Mouse (Mus musculus) granulocyte monocyte progenitor cell, adult 5-6 weeks (primary cell): ENCODE results near the gene Ifna12. TPM values are rescaled to one million over a fixed set of nuclear protein-coding genes. Genes with fewer than 3 reads are reported as not detected.
A peak's percentile ranks its signal among the peaks of the same experiment; 100 is the strongest.
"Not testable (repeated sequence)": the region's sequence is repeated elsewhere in the genome, so short reads cannot be mapped to it uniquely, and the experiment has no call there.

ENCODE experiments used
- ATAC-seq: replicated peaks from 2 replicates; pipeline ENCODE4 v1.8.0; 2016; ENCODE audit warnings: mild to moderate bottlenecking, moderate TSS enrichment, inconsistent platforms; ENCODE audit not compliant: poor library complexity, severe bottlenecking
- total RNA-seq, 2 experiments: library from RNA; stranded (forward) in 1 of 2; stranded (reverse) in 1 of 2; fragments of 200-712, 200-1000 nt in 1 of 2; fragments of >200 nt in 1 of 2; fragmentation: Nextera tagmentation in 1 of 2; gene quantifications; 2 replicates each; pipeline ENCODE4 v1.2.3; 2014 to 2017

Gene Ifna12
- total RNA-seq (2014; fragmentation: Nextera tagmentation) (not detected in 2 replicates), total RNA-seq (2017) (not detected in 2 replicates)

DNA sequence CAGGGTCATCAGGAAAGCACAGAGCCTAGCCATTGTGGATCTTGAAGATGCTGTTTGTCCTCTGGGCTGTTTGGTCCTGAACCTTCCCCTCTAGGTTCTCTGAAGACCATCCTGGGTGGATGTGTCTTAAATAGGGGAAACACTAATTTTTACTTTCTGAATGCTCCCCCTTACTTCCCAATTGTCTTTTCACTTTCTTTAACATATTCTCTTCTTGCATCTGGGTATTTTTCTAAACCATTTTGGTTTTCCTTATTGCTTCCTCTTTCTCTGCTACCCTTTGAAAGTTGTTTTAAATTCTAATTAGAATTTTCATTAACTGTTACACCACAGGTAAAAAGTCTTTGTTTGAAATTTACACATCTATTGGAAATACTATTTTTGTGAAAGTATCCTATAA lies at the start of gene Ifna12:
TSS of gene Ifna12 (minus strand) at position 101 of the 400 bp plus-strand sequence.
- ATAC-seq, result no peak

DNA sequence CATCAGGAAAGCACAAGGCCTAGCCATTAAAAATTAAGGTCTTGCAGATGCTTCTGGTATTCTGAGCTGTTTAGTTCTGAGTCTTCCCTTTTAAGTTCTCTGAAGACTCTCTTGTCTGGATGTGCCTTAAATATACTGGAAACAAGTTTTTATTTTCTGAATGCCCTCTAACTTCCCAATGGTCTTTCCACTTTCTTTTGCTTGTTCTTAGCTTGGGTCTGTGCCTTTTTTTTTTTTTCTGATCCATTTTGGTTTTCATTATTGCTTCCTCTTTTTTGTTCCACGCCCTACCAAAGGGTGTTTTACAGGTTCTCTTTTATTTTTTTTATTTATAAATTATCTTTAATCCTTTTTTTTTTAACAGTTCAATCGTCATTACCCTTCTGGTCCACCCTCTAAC lies 41.2 kb upstream of the Ifna12 start, which contains the start of gene Ifna13:
TSS of gene Ifna13 (minus strand) at position 101 of the 400 bp plus-strand sequence.
- ATAC-seq, result no peak

DNA sequence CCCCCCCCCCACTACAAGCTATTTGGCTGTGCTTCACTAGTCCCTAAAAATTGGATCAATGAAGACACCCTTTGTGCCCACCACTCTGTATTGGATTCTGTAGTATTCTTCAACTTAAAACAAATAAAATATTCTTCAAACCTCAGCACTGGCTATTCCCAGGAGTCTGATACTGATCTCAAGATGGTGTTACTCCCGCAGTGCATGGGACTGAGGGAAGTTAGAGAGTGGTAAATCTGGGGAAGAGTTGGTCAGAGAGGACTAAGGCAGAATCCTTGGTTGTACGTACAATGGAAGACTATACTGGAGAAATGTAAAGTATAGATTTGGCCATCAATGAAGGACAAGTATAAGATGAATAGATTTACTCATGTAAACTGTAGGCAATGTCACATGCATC lies 39.4 kb upstream of the Ifna12 start:
- no peak for ATAC-seq

DNA sequence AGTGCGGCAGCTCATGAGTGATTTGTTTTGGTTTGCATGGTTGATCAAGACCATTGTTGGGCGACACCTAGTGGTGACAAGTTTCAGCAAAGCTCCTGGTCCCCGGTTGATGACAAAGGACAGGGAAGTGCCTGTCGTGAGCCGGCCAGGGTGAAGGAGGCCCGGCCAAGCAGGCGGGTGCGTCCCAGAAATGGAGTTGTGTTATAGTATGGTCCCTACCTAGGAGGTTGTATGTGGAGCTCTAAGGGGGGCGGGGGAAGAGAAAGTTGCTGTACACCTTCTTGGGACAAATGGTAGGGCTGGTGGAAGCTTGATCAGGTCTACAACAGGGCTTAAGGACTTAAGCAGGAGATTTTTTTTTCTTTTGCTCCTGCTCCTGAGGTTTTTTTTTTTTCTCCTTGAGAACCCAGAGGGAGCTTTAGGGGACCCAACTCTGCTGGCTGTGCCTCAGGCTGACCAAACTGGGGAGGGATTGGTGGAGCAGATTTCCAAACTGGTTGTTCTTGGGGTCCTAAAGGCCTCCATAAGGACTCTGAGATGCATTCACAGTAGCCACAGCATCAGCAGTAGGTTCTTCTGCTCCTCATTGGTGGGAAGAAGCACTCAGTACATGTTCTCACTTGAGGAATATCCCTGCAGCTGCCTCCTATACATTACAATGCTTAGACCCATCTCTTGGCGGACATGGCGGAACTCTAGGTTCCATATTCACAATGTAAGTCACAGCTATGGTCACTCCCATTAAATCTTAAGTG lies 38.1 kb upstream of the Ifna12 start:
- ATAC-seq, result peak; percentile 93

DNA sequence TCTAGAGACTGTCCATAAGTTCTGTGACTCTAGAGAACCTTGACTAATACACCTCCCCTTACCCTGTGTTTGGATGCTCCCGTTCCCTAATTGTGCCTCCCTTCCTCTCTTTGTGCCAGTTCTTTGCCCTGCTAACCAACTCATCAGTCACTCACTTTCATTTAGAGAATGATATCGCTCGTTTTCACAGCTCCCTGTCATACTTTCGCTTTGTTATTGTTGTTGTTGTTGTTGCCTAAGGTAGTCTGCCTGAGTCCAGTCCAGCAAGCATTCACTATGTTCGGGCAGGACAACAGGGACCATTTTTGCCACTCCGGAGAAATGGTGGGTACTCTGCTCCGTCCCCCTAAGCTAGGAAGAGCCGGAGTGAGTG lies 37.5 kb upstream of the Ifna12 start:
- no peak for ATAC-seq

DNA sequence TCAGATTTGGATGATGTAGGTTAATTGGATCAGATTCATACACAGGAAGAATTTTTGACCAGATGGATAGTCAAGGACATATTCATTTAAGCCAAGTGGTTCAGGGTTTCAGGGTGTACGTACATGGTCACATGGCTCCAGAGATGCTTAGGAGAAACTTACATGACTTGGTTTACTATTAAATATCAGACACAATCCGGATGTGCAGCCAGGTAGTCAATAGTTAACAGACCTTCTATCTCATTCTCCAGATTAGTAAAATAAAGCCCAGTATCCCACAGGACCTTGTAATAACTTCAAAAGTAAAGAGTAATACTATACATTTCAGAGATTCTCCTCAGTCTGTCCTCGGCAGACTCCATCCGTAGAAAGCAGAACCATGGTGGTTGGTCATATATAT lies 31.1 kb upstream of the Ifna12 start, which contains the start of gene C87499:
TSS of gene C87499 (minus strand) at position 101 of the 400 bp plus-strand sequence.
- no peak for ATAC-seq

DNA sequence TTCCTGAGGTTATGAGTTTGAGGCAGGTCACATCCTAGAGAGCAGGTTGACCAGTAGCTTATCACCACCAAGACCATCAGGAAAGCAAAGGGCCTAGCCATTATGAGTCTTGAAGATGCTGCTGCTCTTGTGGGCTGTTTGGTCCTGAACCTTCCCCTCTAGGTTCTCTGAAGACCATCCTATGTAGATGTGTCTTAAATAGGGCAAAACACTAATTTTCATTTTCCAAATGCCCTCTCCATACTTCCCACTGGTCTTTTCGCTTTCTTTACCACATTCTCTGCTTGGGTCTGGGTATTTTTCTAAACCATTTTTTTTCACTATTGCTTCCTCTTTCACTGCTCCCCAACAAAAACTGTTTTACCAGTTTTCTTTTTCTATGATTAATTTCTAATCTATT lies 10.9 kb downstream of the Ifna12 start, which contains the start of gene Ifna9:
TSS of gene Ifna9 (minus strand) at position 101 of the 400 bp plus-strand sequence.
- ATAC-seq, result no peak

DNA sequence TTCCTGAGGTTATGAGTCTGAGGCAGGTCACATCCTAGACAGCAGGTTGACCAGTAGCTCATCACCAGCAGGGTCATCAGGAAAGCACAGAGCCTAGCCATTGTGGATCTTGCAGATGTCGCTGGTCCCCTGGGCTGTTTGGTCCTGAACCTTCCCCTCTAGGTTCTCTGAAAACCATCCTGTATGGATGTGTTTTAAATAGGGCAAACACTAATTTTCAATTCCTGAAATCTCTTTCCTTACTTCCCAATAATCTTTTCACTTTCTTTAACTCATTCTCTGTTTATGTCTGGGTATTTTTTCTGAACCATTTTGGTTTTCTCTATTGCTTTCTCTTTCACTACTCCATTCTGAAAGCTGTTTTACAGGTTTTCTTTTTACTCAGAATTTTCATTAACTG lies 31.5 kb downstream of the Ifna12 start, which contains the start of gene Ifna14:
TSS of gene Ifna14 (minus strand) at position 101 of the 400 bp plus-strand sequence.
- ATAC-seq, result 0 out of 2 replicates have a peak, but pooled peaks have one; percentile 17

DNA sequence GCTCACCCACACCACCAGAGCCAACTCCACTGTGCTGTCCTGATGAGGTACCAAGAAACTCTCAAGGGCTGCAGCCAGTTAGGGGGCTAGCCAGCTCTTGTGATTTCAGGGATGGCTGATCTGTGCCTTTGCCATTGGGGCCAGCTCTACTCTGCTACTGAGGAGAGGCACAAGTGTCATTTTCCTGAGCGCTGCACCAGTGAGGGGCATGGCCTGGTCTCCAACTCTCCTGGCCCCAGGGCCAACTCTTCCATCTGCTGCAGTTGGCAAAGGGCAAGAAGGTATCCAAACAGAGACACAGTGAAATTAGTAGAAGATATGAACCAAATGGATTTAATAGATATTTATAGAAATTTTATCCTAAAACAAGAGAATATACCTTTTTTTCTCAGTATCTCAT lies 41.4 kb downstream of the Ifna12 start:
- ATAC-seq, result no peak

DNA sequence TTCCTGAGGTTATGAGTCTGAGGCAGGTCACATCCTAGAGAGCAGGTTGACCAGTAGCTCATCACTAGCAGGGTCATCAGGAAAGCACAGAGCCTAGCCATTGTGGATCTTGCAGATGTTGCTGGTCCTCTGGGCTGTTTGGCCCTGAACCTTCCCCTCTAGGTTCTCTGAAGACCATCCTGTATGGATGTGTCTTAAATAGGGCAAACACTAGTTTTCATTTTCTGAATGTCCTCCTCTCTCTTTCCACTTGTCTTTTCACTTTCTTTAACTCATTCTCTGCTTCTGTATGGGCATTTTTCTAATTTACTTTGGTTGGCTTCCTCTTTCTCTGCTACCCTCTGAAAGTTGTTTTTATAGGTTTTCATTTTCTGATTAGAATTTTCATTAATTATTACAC lies 45.0 kb downstream of the Ifna12 start, which contains the start of gene Ifna15:
TSS of gene Ifna15 (minus strand) at position 101 of the 400 bp plus-strand sequence.
- not testable (repeated sequence) for ATAC-seq

Other genes starting within 250 kb of the Ifna12 start
Only the 30 nearest of the 32 such genes appear.
- gene Hacd4, start 164.4 kb downstream of the Ifna12 start, total RNA-seq (2014; fragmentation: Nextera tagmentation), result 1.8 and 4.9 TPM in 2 replicates
- gene Hacd4, start 164.4 kb downstream of the Ifna12 start, total RNA-seq (2017), result 2.7 and 2.8 TPM in 2 replicates
- not detected in 2 replicates for gene Ifnb1, start 80.6 kb downstream of the Ifna12 start, total RNA-seq (2014; fragmentation: Nextera tagmentation)
- gene Ifnb1, start 80.6 kb downstream of the Ifna12 start, total RNA-seq (2017), result not detected in 2 replicates
- gene Ifna15, start 45.1 kb downstream of the Ifna12 start, total RNA-seq (2014; fragmentation: Nextera tagmentation), result not detected in 2 replicates
- not detected in 2 replicates for gene Ifna15, start 45.1 kb downstream of the Ifna12 start, total RNA-seq (2017)
- not detected in 2 replicates for gene Ifna14, start 31.6 kb downstream of the Ifna12 start, total RNA-seq (2014; fragmentation: Nextera tagmentation)
- gene Ifna14, start 31.6 kb downstream of the Ifna12 start, total RNA-seq (2017), result not detected in 2 replicates
- gene Ifna9, start 11.0 kb downstream of the Ifna12 start, total RNA-seq (2014; fragmentation: Nextera tagmentation), result not detected in 2 replicates
- gene Ifna9, start 11.0 kb downstream of the Ifna12 start, total RNA-seq (2017), result not detected in 2 replicates
- not detected in 2 replicates for gene C87499, start 31.0 kb upstream of the Ifna12 start, total RNA-seq (2014; fragmentation: Nextera tagmentation)
- gene C87499, start 31.0 kb upstream of the Ifna12 start, total RNA-seq (2017), result not detected in 2 replicates
- gene Ifna13, start 41.1 kb upstream of the Ifna12 start, total RNA-seq (2014; fragmentation: Nextera tagmentation), result not detected in 2 replicates
- not detected in 2 replicates for gene Ifna13, start 41.1 kb upstream of the Ifna12 start, total RNA-seq (2017)
- gene Ifna16, start 73.5 kb upstream of the Ifna12 start, total RNA-seq (2014; fragmentation: Nextera tagmentation), result not detected in 2 replicates
- gene Ifna16, start 73.5 kb upstream of the Ifna12 start, total RNA-seq (2017), result not detected in 2 replicates
- not detected in 2 replicates for gene Ifna2, start 80.5 kb upstream of the Ifna12 start, total RNA-seq (2014; fragmentation: Nextera tagmentation)
- gene Ifna2, start 80.5 kb upstream of the Ifna12 start, total RNA-seq (2017), result not detected in 2 replicates
- gene Ifnab, start 88.0 kb upstream of the Ifna12 start, total RNA-seq (2014; fragmentation: Nextera tagmentation), result not detected in 2 replicates
- not detected in 2 replicates for gene Ifnab, start 88.0 kb upstream of the Ifna12 start, total RNA-seq (2017)
- gene Gm26566, start 118.4 kb upstream of the Ifna12 start, total RNA-seq (2014; fragmentation: Nextera tagmentation), result not detected in 2 replicates
- 0.69 TPM in 1 of 2 replicates, not detected in the other for gene Gm26566, start 118.4 kb upstream of the Ifna12 start, total RNA-seq (2017)
- gene Klhl9, start 119.1 kb upstream of the Ifna12 start, total RNA-seq (2014; fragmentation: Nextera tagmentation), result 33.5 and 45.5 TPM in 2 replicates
- 72.4 and 96.0 TPM in 2 replicates for gene Klhl9, start 119.1 kb upstream of the Ifna12 start, total RNA-seq (2017)
- gene Gm13271, start 151.5 kb upstream of the Ifna12 start, total RNA-seq (2014; fragmentation: Nextera tagmentation), result not detected in 2 replicates
- gene Gm13271, start 151.5 kb upstream of the Ifna12 start, total RNA-seq (2017), result not detected in 2 replicates
- gene Gm13283, start 156.7 kb upstream of the Ifna12 start, total RNA-seq (2014; fragmentation: Nextera tagmentation), result 0.49 TPM in 1 of 2 replicates, not detected in the other
- gene Gm13283, start 156.7 kb upstream of the Ifna12 start, total RNA-seq (2017), result 0.21 TPM in 1 of 2 replicates, not detected in the other
- gene Gm13290, start 170.5 kb upstream of the Ifna12 start, total RNA-seq (2014; fragmentation: Nextera tagmentation), result not detected in 2 replicates
- not detected in 2 replicates for gene Gm13290, start 170.5 kb upstream of the Ifna12 start, total RNA-seq (2017)
- not detected in 2 replicates for gene Gm13289, start 173.5 kb upstream of the Ifna12 start, total RNA-seq (2014; fragmentation: Nextera tagmentation)
- not detected in 2 replicates for gene Gm13289, start 173.5 kb upstream of the Ifna12 start, total RNA-seq (2017)
- gene Gm13272, start 176.5 kb upstream of the Ifna12 start, total RNA-seq (2014; fragmentation: Nextera tagmentation), result not detected in 2 replicates
- not detected in 2 replicates for gene Gm13272, start 176.5 kb upstream of the Ifna12 start, total RNA-seq (2017)
- gene Ifnz, start 178.8 kb upstream of the Ifna12 start, total RNA-seq (2014; fragmentation: Nextera tagmentation), result 1.5 TPM in 1 of 2 replicates, not detected in the other
- 0.22 and 0.52 TPM in 2 replicates for gene Ifnz, start 178.8 kb upstream of the Ifna12 start, total RNA-seq (2017)
- gene Gm13276, start 182.3 kb upstream of the Ifna12 start, total RNA-seq (2014; fragmentation: Nextera tagmentation), result not detected in 2 replicates
- gene Gm13276, start 182.3 kb upstream of the Ifna12 start, total RNA-seq (2017), result not detected in 2 replicates
- not detected in 2 replicates for gene Gm13277, start 185.3 kb upstream of the Ifna12 start, total RNA-seq (2014; fragmentation: Nextera tagmentation)
- not detected in 2 replicates for gene Gm13277, start 185.3 kb upstream of the Ifna12 start, total RNA-seq (2017)
- not detected in 2 replicates for gene Gm13278, start 188.2 kb upstream of the Ifna12 start, total RNA-seq (2014; fragmentation: Nextera tagmentation)
- gene Gm13278, start 188.2 kb upstream of the Ifna12 start, total RNA-seq (2017), result not detected in 2 replicates
- gene Gm13275, start 191.1 kb upstream of the Ifna12 start, total RNA-seq (2014; fragmentation: Nextera tagmentation), result not detected in 2 replicates
- not detected in 2 replicates for gene Gm13275, start 191.1 kb upstream of the Ifna12 start, total RNA-seq (2017)
- not detected in 2 replicates for gene Gm13279, start 194.0 kb upstream of the Ifna12 start, total RNA-seq (2014; fragmentation: Nextera tagmentation)
- gene Gm13279, start 194.0 kb upstream of the Ifna12 start, total RNA-seq (2017), result not detected in 2 replicates
- gene Gm13285, start 196.3 kb upstream of the Ifna12 start, total RNA-seq (2014; fragmentation: Nextera tagmentation), result not detected in 2 replicates
- not detected in 2 replicates for gene Gm13285, start 196.3 kb upstream of the Ifna12 start, total RNA-seq (2017)
- not detected in 2 replicates for gene Gm13287, start 199.9 kb upstream of the Ifna12 start, total RNA-seq (2014; fragmentation: Nextera tagmentation)
- not detected in 2 replicates for gene Gm13287, start 199.9 kb upstream of the Ifna12 start, total RNA-seq (2017)
- gene Gm13288, start 202.2 kb upstream of the Ifna12 start, total RNA-seq (2014; fragmentation: Nextera tagmentation), result not detected in 2 replicates
- not detected in 2 replicates for gene Gm13288, start 202.2 kb upstream of the Ifna12 start, total RNA-seq (2017)
- gene Ifna7, start 212.9 kb upstream of the Ifna12 start, total RNA-seq (2014; fragmentation: Nextera tagmentation), result not detected in 2 replicates
- gene Ifna7, start 212.9 kb upstream of the Ifna12 start, total RNA-seq (2017), result not detected in 2 replicates
- gene Ifna11, start 216.6 kb upstream of the Ifna12 start, total RNA-seq (2014; fragmentation: Nextera tagmentation), result not detected in 2 replicates
- gene Ifna11, start 216.6 kb upstream of the Ifna12 start, total RNA-seq (2017), result not detected in 2 replicates
- gene Ifna6, start 224.0 kb upstream of the Ifna12 start, total RNA-seq (2014; fragmentation: Nextera tagmentation), result not detected in 2 replicates
- not detected in 2 replicates for gene Ifna6, start 224.0 kb upstream of the Ifna12 start, total RNA-seq (2017)
- not detected in 2 replicates for gene Ifna5, start 232.1 kb upstream of the Ifna12 start, total RNA-seq (2014; fragmentation: Nextera tagmentation)
- not detected in 2 replicates for gene Ifna5, start 232.1 kb upstream of the Ifna12 start, total RNA-seq (2017)